Mouse (Mus musculus): ENCODE measurements around the gene C5ar1. TPM values are rescaled to one million over a fixed set of nuclear protein-coding genes. Genes with fewer than 3 reads are reported as not detected.
A peak's percentile ranks its signal among the peaks of the same experiment; 100 is the strongest.
"Not testable (repeated sequence)": the region's sequence is repeated elsewhere in the genome, so short reads cannot be mapped to it uniquely, and the experiment has no call there.

The C5ar1 gene
- polyA plus RNA-seq, 1 experiment from 2014 or later, result 0.86 TPM

GRCm38 (mm10) chr7:16272681-16273080 is 13.3 kb upstream of the C5ar1 start:
- peak overlapping the region; percentile 79 for H3K4me3 ChIP-seq
- H3K27ac ChIP-seq (replicated peaks), result peak overlapping the region; percentile 86
- H3K4me1 ChIP-seq, result peaks cover 38% of the 10 kb centered on the region
- 0% methylated on average over 45 of the region's 46 CpGs for WGBS
- H3K27me3 ChIP-seq (ENCODE audit: low read depth, poor library complexity, severe bottlenecking), result peaks cover 40% of the 10 kb centered on the region
- peaks cover 29% of the 10 kb centered on the region for H3K36me3 ChIP-seq
- DNase-seq (ENCODE audit: low spot score), result peak; percentile 72
- no peaks in the 10 kb centered on the region for H3K9me3 ChIP-seq (replicated peaks)

DNA sequence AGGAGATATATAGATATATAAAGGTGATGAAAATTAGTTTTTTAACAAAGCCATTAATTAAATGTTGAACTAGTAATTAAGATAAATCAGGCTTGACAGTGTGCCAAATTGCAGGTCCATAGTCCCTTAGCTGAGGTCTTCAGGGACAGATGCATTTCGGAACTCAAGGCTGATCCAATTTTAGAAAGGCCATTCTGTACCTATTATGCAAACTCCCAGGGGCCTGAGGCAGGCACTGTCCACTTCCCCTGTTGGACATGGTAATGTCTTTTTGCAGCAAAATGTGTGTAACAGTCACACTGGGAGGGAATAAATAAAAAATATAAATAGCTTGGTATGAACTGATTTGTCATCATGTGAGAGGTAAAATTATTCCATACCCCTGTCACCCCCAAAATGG is 11.8 kb upstream of the C5ar1 start:
- 74% methylated on average over 1 of the region's 1 CpGs for WGBS
- Histone ChIP-seq H3K27ac (replicated peaks) (no peak overlapping the region), H3K4me3 (no peak overlapping the region), H3K4me1 (peaks cover 38% of the 10 kb centered on the region), H3K27me3 (ENCODE audit: low read depth, poor library complexity, severe bottlenecking) (peaks cover 40% of the 10 kb centered on the region), H3K9me3 (replicated peaks) (no peaks in the 10 kb centered on the region), H3K36me3 (peaks cover 13% of the 10 kb centered on the region)
- no peak for DNase-seq (ENCODE audit: low spot score)

DNA sequence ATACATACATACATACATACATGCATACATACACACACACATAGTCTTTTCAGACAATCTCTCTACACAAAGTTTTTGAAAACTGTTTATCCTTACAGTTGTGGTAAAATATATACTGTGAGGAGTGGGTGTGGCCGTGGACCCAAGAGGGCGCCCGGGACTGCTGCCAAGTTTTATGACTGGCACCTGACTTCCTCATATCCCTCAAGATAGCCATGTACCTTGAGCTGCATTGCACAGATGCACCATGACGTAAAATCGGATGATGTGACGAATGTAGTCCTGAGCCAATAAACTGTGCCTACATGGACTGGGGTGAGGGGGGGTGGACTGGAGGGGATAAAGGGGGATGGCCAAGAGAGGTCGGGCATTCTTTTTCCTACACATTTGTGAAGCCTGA is 7.3 kb upstream of the C5ar1 start:
- DNase-seq (ENCODE audit: low spot score); H3K27ac ChIP-seq (replicated peaks); H3K4me1 ChIP-seq; H3K4me3 ChIP-seq; H3K36me3 ChIP-seq: not testable (repeated sequence)
- WGBS, result 92% methylated on average over 7 of the region's 7 CpGs
- peaks cover 18% of the 10 kb centered on the region for H3K27me3 ChIP-seq (ENCODE audit: low read depth, poor library complexity, severe bottlenecking)
- peaks cover 15% of the 10 kb centered on the region for H3K9me3 ChIP-seq (replicated peaks)

GRCm38 (mm10) chr7:16265856-16266255 is 6.5 kb upstream of the C5ar1 start:
- Histone ChIP-seq H3K4me3 (no peak overlapping the region), H3K36me3 (no peaks in the 10 kb centered on the region), H3K9me3 (replicated peaks) (peaks cover 15% of the 10 kb centered on the region), H3K27ac (replicated peaks) (no peak overlapping the region), H3K27me3 (ENCODE audit: low read depth, poor library complexity, severe bottlenecking) (peaks cover 11% of the 10 kb centered on the region), H3K4me1 (no peaks in the 10 kb centered on the region)
- 88% methylated on average over 11 of the region's 11 CpGs for WGBS
- no peak for DNase-seq (ENCODE audit: low spot score)

- WGBS, result 84% methylated on average over 5 of the region's 5 CpGs
- no peaks in the 10 kb centered on the region for H3K36me3 ChIP-seq
- H3K4me3 ChIP-seq, result no peak overlapping the region
- DNase-seq (ENCODE audit: low spot score), result no peak
- H3K4me1 ChIP-seq, result no peaks in the 10 kb centered on the region
- H3K27ac ChIP-seq (replicated peaks), result no peak overlapping the region
- H3K27me3 ChIP-seq (ENCODE audit: low read depth, poor library complexity, severe bottlenecking), result no peaks in the 10 kb centered on the region
- H3K9me3 ChIP-seq (replicated peaks), result peaks cover 15% of the 10 kb centered on the region
Observed at GRCm38 (mm10) chr7:16263843-16264242, 4.5 kb upstream of the C5ar1 start.

GRCm38 (mm10) chr7:16263015-16263787 is 3.9 kb upstream of the C5ar1 start:
- Histone ChIP-seq H3K36me3 (no peaks in the 10 kb centered on the region), H3K9me3 (replicated peaks) (peaks cover 15% of the 10 kb centered on the region), H3K27me3 (ENCODE audit: low read depth, poor library complexity, severe bottlenecking) (no peaks in the 10 kb centered on the region), H3K4me1 (no peaks in the 10 kb centered on the region), H3K27ac (replicated peaks) (no peak overlapping the region), H3K4me3 (no peak overlapping the region)
- DNase-seq (ENCODE audit: low spot score), result peak; percentile 68
- WGBS, result 34% methylated on average over 8 of the region's 8 CpGs

DNA sequence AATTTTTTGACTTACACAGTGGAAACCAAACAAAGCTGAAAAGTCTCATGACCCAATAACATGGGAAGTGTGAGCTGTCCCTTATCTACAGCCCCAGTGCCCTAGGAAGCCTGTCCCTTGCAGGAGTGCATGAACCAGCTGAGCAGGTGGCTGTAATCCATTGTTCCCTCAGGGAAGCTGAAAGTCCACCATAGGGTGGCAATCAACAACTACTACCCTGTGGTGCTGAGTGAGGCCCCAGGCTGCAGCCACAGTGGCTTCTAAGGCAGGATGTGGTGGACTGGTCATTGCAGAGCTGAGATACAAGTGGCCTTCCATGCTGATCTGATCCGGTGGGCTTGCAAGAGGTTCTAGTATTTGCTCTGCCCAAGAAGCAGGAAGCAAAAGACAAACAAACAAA is 1.8 kb upstream of the C5ar1 start:
- Histone ChIP-seq H3K4me1 (no peaks in the 10 kb centered on the region), H3K27me3 (ENCODE audit: low read depth, poor library complexity, severe bottlenecking) (no peaks in the 10 kb centered on the region), H3K4me3 (no peak overlapping the region), H3K27ac (replicated peaks) (no peak overlapping the region), H3K36me3 (no peaks in the 10 kb centered on the region), H3K9me3 (replicated peaks) (peaks cover 15% of the 10 kb centered on the region)
- 83% methylated on average over 1 of the region's 1 CpGs for WGBS
- no peak for DNase-seq (ENCODE audit: low spot score)

DNA sequence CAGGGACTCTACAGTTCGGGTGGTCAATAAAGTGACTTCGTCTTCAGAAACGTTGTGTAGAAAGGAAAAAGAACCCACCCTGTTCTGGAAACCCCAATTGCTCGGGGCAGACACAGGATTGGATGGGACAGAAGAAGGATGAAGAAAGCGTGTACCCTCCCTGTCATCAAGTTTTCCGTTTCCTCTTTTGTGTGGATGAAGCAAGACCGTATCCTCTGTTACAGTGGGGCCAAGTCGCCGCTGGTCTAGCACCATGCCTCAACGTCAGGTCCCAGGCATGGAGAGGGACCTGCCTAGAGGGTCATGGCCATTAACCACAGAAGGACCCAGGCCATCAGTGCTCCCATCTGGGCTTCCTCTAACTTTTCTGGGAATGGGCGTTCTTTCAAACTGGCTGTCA is 1.5 kb downstream of the C5ar1 start:
- WGBS, result 92% methylated on average over 11 of the region's 11 CpGs
- H3K36me3 ChIP-seq, result no peaks in the 10 kb centered on the region

GRCm38 (mm10) chr7:16255963-16256362 is 3.4 kb downstream of the C5ar1 start:
- not testable (repeated sequence) for H3K9me3 ChIP-seq (replicated peaks)

More for the DNA sequence above, 1.5 kb downstream of the C5ar1 start:
- H3K4me3 ChIP-seq, result no peak overlapping the region
- DNase-seq (ENCODE audit: low spot score), result no peak
- H3K9me3 ChIP-seq (replicated peaks), result no peaks in the 10 kb centered on the region
- H3K4me1 ChIP-seq, result no peaks in the 10 kb centered on the region
- H3K27ac ChIP-seq (replicated peaks), result no peak overlapping the region
- H3K27me3 ChIP-seq (ENCODE audit: low read depth, poor library complexity, severe bottlenecking), result no peaks in the 10 kb centered on the region

GRCm38 (mm10) chr7:16254195-16254594 is 5.1 kb downstream of the C5ar1 start:
- Histone ChIP-seq H3K9me3 (replicated peaks) (no peaks in the 10 kb centered on the region), H3K27ac (replicated peaks) (no peak overlapping the region), H3K36me3 (no peaks in the 10 kb centered on the region), H3K4me1 (no peaks in the 10 kb centered on the region), H3K27me3 (ENCODE audit: low read depth, poor library complexity, severe bottlenecking) (no peaks in the 10 kb centered on the region), H3K4me3 (no peak overlapping the region)
- 68% methylated on average over 4 of the region's 4 CpGs for WGBS
- DNase-seq (ENCODE audit: low spot score), result no peak

More at GRCm38 (mm10) chr7:16255963-16256362, 3.4 kb downstream of the C5ar1 start:
- not testable (repeated sequence) for H3K4me3 ChIP-seq; H3K36me3 ChIP-seq; H3K27me3 ChIP-seq (ENCODE audit: low read depth, poor library complexity, severe bottlenecking); H3K27ac ChIP-seq (replicated peaks); H3K4me1 ChIP-seq; DNase-seq (ENCODE audit: low spot score)
- WGBS, result 75% methylated on average over 4 of the region's 4 CpGs

DNA sequence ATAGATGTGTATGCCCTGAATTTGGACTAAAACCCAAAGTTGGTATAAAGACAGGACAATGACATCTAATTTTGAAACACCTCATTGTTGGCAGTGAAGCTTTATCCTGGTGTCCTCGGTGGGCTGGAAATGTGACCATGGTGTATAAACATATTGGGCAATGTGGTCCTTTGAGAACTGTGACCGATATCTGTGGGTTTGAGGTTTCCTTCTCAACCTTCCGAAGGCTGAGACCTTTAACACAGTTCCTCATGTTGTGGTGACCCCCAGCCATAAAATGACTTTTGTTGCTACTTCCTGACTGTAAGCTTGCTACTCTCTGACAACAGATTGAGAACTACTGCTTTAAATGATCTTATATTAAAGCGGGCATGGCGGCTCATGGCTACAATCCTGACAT is 8.7 kb downstream of the C5ar1 start:
- Histone ChIP-seq H3K27ac (replicated peaks) (no peak overlapping the region), H3K4me3 (no peak overlapping the region), H3K9me3 (replicated peaks) (no peaks in the 10 kb centered on the region), H3K4me1 (no peaks in the 10 kb centered on the region), H3K27me3 (ENCODE audit: low read depth, poor library complexity, severe bottlenecking) (no peaks in the 10 kb centered on the region), H3K36me3 (no peaks in the 10 kb centered on the region)
- no peak for DNase-seq (ENCODE audit: low spot score)
- WGBS, result 88% methylated on average over 5 of the region's 5 CpGs

GRCm38 (mm10) chr7:16245958-16246357 is 13.4 kb downstream of the C5ar1 start:
- Histone ChIP-seq H3K27me3 (ENCODE audit: low read depth, poor library complexity, severe bottlenecking) (no peaks in the 10 kb centered on the region), H3K4me1 (no peaks in the 10 kb centered on the region), H3K9me3 (replicated peaks) (no peaks in the 10 kb centered on the region), H3K27ac (replicated peaks) (no peak overlapping the region), H3K4me3 (no peak overlapping the region), H3K36me3 (no peaks in the 10 kb centered on the region)
- WGBS, result 65% methylated on average over 2 of the region's 4 CpGs
- DNase-seq (ENCODE audit: low spot score), result no peak

GRCm38 (mm10) chr7:16244067-16244466 is 15.3 kb downstream of the C5ar1 start, which contains the start of gene C5ar2:
C5ar2 (minus strand) TSS chr7:16244154.
- Histone ChIP-seq H3K9me3 (replicated peaks) (no peaks in the 10 kb centered on the region), H3K27ac (replicated peaks) (no peak within 1 kb of the TSS), H3K27me3 (ENCODE audit: low read depth, poor library complexity, severe bottlenecking) (no peaks in the 10 kb centered on the region), H3K36me3 (no peaks in the 10 kb centered on the region), H3K4me3 (no peak within 1 kb of the TSS), H3K4me1 (no peaks in the 10 kb centered on the region)
- no peak for DNase-seq (ENCODE audit: low spot score)
- 82% methylated on average over 5 of the region's 5 CpGs for whole genome bisulfite sequencing

Measured in midbrain, embryonic 10.5 days (tissue).